Comparison of ENCODE assay signal across 23 mouse cellular contexts in the genomic region with DNA sequence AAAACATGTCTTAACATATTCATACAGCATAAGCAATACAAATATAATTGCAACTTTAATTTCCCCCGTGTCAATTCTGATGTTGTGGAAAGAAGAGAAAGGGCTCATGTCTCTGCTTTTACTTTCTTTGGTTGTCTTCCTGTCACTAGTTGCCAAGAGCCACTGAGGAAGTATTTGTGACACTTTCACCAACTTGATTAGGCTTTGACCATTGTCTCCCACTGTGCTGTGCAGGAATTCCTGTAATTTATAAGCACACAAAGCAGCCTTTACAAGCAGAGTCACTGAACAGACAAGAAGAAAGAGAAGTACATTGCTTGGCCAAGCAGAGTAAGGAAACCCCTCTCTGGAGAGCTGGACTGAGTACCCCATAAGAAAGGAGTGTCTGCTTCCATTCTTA.
DNase-seq lines count a peak whose midpoint lies in the region; ATAC-seq and TF ChIP-seq lines count a peak whose summit lies in the region.
"Had no signal": no experiment of that assay in that cellular context is flagged by ENCODE, and none has a peak within 500 bp of the region (broad histone marks: within the 10 kb centered on the region; RNA-seq: fewer than 3 reads in every experiment).

No protein-coding gene starts in this region.

- H3K4me2 ChIP-seq in lung, embryonic 14.5 days: no peak overlapping the region
- H3K4me2 ChIP-seq: forebrain, embryonic 13.5 days; heart, embryonic 11.5 days; hindbrain, embryonic 12.5 days; hindbrain, embryonic 15.5 days had no signal

- H3K27ac ChIP-seq in lung, embryonic 14.5 days (ENCODE audit: low read depth): no peak overlapping the region
- H3K27ac ChIP-seq: forebrain, embryonic 10.5 days; forebrain, embryonic 13.5 days; gastrocnemius, adult 2 months; hindbrain, embryonic 12.5 days; hindbrain, embryonic 15.5 days had no signal

- H3K36me3 ChIP-seq in lung, embryonic 14.5 days (ENCODE audit: insufficient read depth): no peaks in the 10 kb centered on the region
- H3K36me3 ChIP-seq: forebrain, embryonic 10.5 days; hindbrain, embryonic 12.5 days; hindbrain, embryonic 15.5 days had no signal

- no peak for ATAC-seq in lung, embryonic 14.5 days (ENCODE audit: insufficient read depth)
- ATAC-seq: forebrain, embryonic 13.5 days; forebrain, embryonic 16.5 days had no signal

- WGBS in lung, embryonic 14.5 days: 69% methylated on average over 1 of the region's 1 CpGs

- peak; percentile 12 for DNase-seq in embryo, embryonic 10.5 days (ENCODE audit: low spot score)
- no peak for DNase-seq in embryo, embryonic 10 days (ENCODE audit: low spot score)
- peak; percentile 35 for DNase-seq in kidney, adult 9 months
- no peak for DNase-seq in kidney, adult 18-20 months
- peak; percentile 20 for DNase-seq in lung, embryonic 14.5 days
- no peak for DNase-seq in lung, postnatal 10 days
- DNase-seq in forelimb bud, embryonic 11.5 days (ENCODE audit: low read depth, low spot score): peak; percentile 14
- no peak for DNase-seq in testis, postnatal 10 days (ENCODE audit: low spot score)
- DNase-seq: adrenal gland, adult 2 months; adrenal gland, postnatal 14 days; cerebellum, adult 11 months; cerebellum, adult 2 months; cerebellum, adult 9-11 months; cerebellum, postnatal 25 days; gastrocnemius, adult 2 months; gastrocnemius, postnatal 14 days; heart, adult 11 months had no signal

- H3K9ac ChIP-seq in lung, embryonic 14.5 days: no peak overlapping the region
- H3K9ac ChIP-seq: forebrain, embryonic 13.5 days; hindbrain, embryonic 12.5 days; hindbrain, embryonic 15.5 days had no signal

- no peak for TF ChIP-seq CTCF in lung, embryonic 14.5 days (IDR thresholded peaks at IDR 0.05; ENCODE audit: low read depth)

- no peaks in the 10 kb centered on the region for H3K4me1 ChIP-seq in lung, embryonic 14.5 days (ENCODE audit: insufficient read depth)

- H3K4me3 ChIP-seq in lung, embryonic 14.5 days (ENCODE audit: low read depth, low read length): no peak overlapping the region
- H3K4me3 ChIP-seq: forebrain, embryonic 10.5 days; forebrain, embryonic 13.5 days; gastrocnemius, adult 2 months; hindbrain, embryonic 12.5 days; hindbrain, embryonic 15.5 days had no signal

- no peaks in the 10 kb centered on the region for H3K9me3 ChIP-seq in lung, embryonic 14.5 days (ENCODE audit: low read depth, low read length)
- H3K9me3 ChIP-seq: forebrain, embryonic 10.5 days; forebrain, embryonic 13.5 days; hindbrain, embryonic 12.5 days; hindbrain, embryonic 15.5 days had no signal

- H3K27me3 ChIP-seq in lung, embryonic 14.5 days (ENCODE audit: insufficient read depth, low read length): no peaks in the 10 kb centered on the region
- H3K27me3 ChIP-seq: forebrain, embryonic 13.5 days; hindbrain, embryonic 15.5 days had no signal

Comparison
In these comparisons a context has a peak if more than half of its experiments do, and no peak if none do; other contexts are left out.
1. DNase-seq: peak in embryo, embryonic 10.5 days (single experiment), kidney, adult 9 months (single experiment), lung, embryonic 14.5 days (single experiment) and forelimb bud, embryonic 11.5 days (single experiment); none in embryo, embryonic 10 days (single experiment), kidney, adult 18-20 months (single experiment), lung, postnatal 10 days (single experiment) and testis, postnatal 10 days (single experiment).